Mouse (Mus musculus): ENCODE results near the gene Itpk1. TPM values are rescaled to one million over a fixed set of nuclear protein-coding genes. Genes with fewer than 3 reads are reported as not detected.

Itpk1 gene
- polyA plus RNA-seq, 1 experiment from 2014 or later: 5.8 TPM

DNA sequence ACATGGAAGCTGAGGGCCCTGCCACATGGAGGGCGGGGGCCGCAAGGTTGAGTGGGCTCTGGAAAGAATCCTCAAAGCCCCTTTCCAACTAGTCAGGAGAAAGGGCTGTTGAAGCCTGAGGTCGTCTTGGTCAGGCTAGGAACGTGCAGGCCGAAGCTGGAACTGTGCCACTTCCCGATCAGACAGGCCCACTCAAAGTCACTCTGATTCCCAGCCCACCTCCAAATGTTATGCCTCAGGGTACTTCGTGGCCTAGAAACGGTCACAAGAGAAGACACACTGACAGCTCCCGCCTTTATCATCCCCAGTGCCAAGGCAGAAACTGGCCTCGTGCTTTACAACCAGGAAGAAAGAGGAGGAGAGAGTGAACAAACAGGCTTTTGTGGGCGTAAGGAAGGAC, 122.3 kb downstream of the Itpk1 start:
- DNase-seq (ENCODE audit: low spot score) (no peak), ATAC-seq (replicated peaks; ENCODE audit: low FRiP score) (no peak)
- Histone ChIP-seq H3K27me3 (replicated peaks; ENCODE audit: control insufficient read depth, insufficient read depth, low read length) (no peaks in the 10 kb centered on the region), H3K36me3 (ENCODE audit: control insufficient read depth, insufficient read depth, low read length) (no peaks in the 10 kb centered on the region), H3K4me3 (ENCODE audit: low read depth, low read length) (no peak overlapping the region), H3K27ac (ENCODE audit: low read depth, low read length) (no peak overlapping the region), H3K4me1 (replicated peaks; ENCODE audit: control insufficient read depth, insufficient read depth, low read length) (no peaks in the 10 kb centered on the region), H3K9ac (ENCODE audit: low read depth, low read length) (no peak overlapping the region), H3K9me3 (ENCODE audit: control insufficient read depth, low read length) (no peaks in the 10 kb centered on the region), H3K4me2 (no peak overlapping the region)
- WGBS: 82% methylated on average over 11 of the region's 11 CpGs

DNA sequence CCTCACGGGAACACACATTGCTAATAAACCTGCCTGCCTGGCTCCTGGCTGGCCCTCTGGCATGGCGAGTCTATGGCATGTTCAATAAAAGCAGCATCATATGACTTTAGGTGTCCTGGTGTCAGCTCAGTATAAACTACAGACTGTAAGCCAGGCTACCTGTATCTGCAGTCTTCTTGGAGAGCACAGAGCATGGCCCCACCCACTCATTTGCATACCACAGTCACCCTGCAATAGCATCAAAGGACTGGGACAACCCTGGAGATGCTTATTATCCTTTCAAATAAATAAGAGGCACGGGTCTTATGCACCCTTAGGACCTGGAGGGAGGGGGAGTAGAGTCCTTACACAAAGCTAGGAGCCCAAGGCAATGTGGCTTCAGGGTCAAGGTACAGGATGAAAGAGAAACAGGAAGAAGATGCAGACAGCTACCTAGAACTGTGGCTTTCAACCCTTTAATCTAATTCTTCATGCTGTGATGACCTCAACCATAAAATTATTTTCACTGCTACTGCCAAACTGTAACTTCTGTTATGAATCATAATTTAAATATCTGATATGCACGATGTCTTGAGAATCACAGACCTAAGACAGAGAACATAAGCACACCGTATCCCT, 123.0 kb downstream of the Itpk1 start:
- no peak for ATAC-seq (replicated peaks; ENCODE audit: low FRiP score)
- H3K27me3 ChIP-seq (replicated peaks; ENCODE audit: control insufficient read depth, insufficient read depth, low read length): no peaks in the 10 kb centered on the region
- 74% methylated on average over 5 of the region's 5 CpGs for WGBS

DNA sequence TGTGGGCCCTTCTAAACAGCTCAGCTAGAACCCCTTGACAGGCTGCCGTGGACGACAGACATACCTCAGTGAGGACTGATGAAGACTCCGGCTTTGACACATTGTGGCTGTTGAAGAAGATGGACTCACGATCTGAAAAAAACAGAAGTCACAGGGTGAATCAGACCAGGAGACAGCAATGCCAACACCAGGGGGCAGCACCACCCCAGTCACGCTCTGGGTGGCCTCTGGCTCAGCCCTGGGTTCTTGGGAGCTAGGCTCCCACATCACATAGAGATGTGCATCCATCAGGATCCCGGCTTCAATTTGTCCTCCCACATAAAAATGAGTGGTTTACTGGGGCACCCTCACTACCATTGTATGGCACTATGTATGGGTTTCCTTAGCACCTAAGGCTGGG, 125.7 kb downstream of the Itpk1 start:
- ATAC-seq (replicated peaks; ENCODE audit: low FRiP score) (no peak; the same call in 1 of the 2 replicates), DNase-seq (ENCODE audit: low spot score) (peak; percentile 71)
- WGBS: 66% methylated on average over 6 of the region's 6 CpGs

More for the DNA sequence above, 123.0 kb downstream of the Itpk1 start:
- Histone ChIP-seq H3K4me3 (ENCODE audit: low read depth, low read length) (no peak overlapping the region), H3K27ac (ENCODE audit: low read depth, low read length) (no peak overlapping the region), H3K9me3 (ENCODE audit: control insufficient read depth, low read length) (no peaks in the 10 kb centered on the region), H3K4me1 (replicated peaks; ENCODE audit: control insufficient read depth, insufficient read depth, low read length) (no peaks in the 10 kb centered on the region), H3K9ac (ENCODE audit: low read depth, low read length) (no peak overlapping the region), H3K36me3 (ENCODE audit: control insufficient read depth, insufficient read depth, low read length) (no peaks in the 10 kb centered on the region), H3K4me2 (no peak overlapping the region)
- no peak for DNase-seq (ENCODE audit: low spot score)

DNA sequence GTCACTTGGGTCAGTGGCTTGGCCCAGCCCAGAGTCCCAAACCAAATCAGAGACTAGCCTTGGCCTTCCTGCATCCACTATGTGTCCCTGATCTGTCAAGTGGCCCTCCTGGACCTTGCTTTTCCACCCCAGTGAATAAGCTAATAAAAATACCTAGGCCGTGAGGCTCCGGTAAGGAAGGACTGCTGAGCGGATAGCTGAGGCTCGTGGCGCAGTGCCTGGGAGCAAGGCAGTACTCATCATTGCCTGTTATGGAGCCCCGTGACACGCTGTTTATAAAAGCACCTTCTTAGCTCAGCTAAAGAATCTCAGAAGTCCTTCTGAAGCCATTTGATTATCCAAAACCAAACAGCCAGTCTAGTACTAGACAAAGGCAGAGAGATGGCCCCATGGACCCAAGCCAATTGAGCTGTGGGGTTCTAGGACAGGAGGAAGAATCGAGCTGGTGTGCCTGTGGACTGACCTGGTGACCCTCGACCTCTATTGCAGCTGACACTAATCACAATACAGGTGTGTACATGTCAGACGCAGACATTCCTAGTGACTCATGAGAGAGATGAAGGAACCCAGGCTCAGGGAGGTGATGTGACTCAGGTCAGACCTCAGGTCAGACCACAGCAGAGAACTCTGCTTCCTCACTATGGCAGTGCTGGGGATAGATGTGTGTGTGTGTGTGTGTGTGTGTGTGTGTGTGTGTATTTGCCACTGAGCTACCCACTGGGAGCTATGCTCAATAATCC, 127.9 kb downstream of the Itpk1 start:
- WGBS: 86% methylated on average over 10 of the region's 10 CpGs
- Histone ChIP-seq H3K9ac (ENCODE audit: low read depth, low read length) (no peak overlapping the region), H3K4me1 (replicated peaks; ENCODE audit: control insufficient read depth, insufficient read depth, low read length) (no peaks in the 10 kb centered on the region), H3K27me3 (replicated peaks; ENCODE audit: control insufficient read depth, insufficient read depth, low read length) (no peaks in the 10 kb centered on the region), H3K27ac (ENCODE audit: low read depth, low read length) (no peak overlapping the region), H3K36me3 (ENCODE audit: control insufficient read depth, insufficient read depth, low read length) (no peaks in the 10 kb centered on the region), H3K9me3 (ENCODE audit: control insufficient read depth, low read length) (no peaks in the 10 kb centered on the region), H3K4me2 (no peak overlapping the region), H3K4me3 (ENCODE audit: low read depth, low read length) (no peak overlapping the region)
- DNase-seq (ENCODE audit: low spot score) (no peak), ATAC-seq (replicated peaks; ENCODE audit: low FRiP score) (no peak)

More for the DNA sequence above, 125.7 kb downstream of the Itpk1 start:
- H3K4me1 ChIP-seq (replicated peaks; ENCODE audit: control insufficient read depth, insufficient read depth, low read length): no peaks in the 10 kb centered on the region
- H3K9ac ChIP-seq (ENCODE audit: low read depth, low read length): no peak overlapping the region
- H3K9me3 ChIP-seq (ENCODE audit: control insufficient read depth, low read length): no peaks in the 10 kb centered on the region
- H3K36me3 ChIP-seq (ENCODE audit: control insufficient read depth, insufficient read depth, low read length): no peaks in the 10 kb centered on the region
- H3K4me3 ChIP-seq (ENCODE audit: low read depth, low read length): no peak overlapping the region
- no peak overlapping the region for H3K27ac ChIP-seq (ENCODE audit: low read depth, low read length)
- no peaks in the 10 kb centered on the region for H3K27me3 ChIP-seq (replicated peaks; ENCODE audit: control insufficient read depth, insufficient read depth, low read length)
- H3K4me2 ChIP-seq: no peak overlapping the region

DNA sequence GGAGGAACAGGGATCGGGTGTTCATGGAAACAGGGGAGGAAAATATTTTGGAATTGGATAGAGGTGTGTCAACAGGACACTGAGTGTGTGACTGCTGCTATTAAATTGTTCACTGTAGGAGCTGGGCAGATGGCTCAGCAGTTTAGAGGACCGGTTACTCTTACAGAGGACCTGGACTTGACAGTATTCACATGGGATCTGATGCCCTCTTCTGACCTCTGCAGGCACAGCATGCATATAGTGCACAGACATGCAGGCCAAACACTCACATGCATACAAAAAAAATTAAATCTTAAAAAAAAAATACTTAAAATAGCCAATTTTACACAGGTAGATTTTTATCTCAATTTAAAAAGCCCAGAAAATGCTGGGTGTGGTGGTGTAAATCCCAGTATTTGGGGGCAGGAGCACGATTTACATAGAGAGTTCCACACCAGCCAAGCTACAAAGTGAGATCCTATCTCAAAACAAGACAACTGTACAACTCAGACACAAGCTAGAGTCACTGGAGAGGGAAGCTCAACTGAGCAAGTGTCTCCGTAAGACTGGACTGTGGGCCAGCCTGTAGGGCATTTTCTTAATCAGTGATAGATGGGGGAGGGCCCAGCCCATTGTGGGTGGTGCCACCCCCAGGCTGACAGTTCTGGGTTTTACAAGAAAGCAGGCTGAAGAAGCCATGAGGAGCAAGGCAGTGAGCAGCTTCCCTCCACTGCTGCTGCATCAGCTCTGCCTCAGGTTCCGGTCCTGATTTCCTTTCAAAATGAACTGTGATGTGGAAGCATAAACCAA, 129.0 kb downstream of the Itpk1 start:
- no peak for DNase-seq (ENCODE audit: low spot score)
- Histone ChIP-seq H3K9ac (ENCODE audit: low read depth, low read length) (no peak overlapping the region), H3K9me3 (ENCODE audit: control insufficient read depth, low read length) (no peaks in the 10 kb centered on the region), H3K4me1 (replicated peaks; ENCODE audit: control insufficient read depth, insufficient read depth, low read length) (no peaks in the 10 kb centered on the region), H3K4me2 (no peak overlapping the region), H3K27ac (ENCODE audit: low read depth, low read length) (no peak overlapping the region), H3K36me3 (ENCODE audit: control insufficient read depth, insufficient read depth, low read length) (no peaks in the 10 kb centered on the region), H3K27me3 (replicated peaks; ENCODE audit: control insufficient read depth, insufficient read depth, low read length) (no peaks in the 10 kb centered on the region), H3K4me3 (ENCODE audit: low read depth, low read length) (no peak overlapping the region)
- ATAC-seq (replicated peaks; ENCODE audit: low FRiP score): no peak
- 83% methylated on average over 5 of the region's 5 CpGs for WGBS

DNA sequence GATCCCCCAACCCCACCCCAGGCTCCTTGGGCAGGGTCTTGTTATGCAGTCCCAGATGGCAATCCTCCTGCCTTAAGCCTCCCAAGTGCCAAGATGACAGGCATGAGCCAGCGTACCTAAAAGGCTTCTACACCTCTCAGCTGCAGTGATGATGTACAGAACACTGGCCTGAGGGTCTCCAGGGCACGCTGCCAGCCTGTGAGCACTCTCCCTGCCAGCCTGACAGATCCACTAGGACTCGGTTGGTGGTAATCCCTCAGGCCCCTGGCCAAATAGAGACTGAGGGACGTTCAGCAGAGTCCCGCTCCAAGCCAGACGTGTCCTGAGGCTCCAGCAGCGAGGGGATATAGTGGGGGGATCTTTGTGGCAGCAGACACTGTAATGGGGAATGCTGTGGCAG, 131.7 kb downstream of the Itpk1 start:
- no peak overlapping the region for H3K4me2 ChIP-seq
- H3K27me3 ChIP-seq (replicated peaks; ENCODE audit: control insufficient read depth, insufficient read depth, low read length): no peaks in the 10 kb centered on the region
- ATAC-seq (replicated peaks; ENCODE audit: low FRiP score): no peak

DNA sequence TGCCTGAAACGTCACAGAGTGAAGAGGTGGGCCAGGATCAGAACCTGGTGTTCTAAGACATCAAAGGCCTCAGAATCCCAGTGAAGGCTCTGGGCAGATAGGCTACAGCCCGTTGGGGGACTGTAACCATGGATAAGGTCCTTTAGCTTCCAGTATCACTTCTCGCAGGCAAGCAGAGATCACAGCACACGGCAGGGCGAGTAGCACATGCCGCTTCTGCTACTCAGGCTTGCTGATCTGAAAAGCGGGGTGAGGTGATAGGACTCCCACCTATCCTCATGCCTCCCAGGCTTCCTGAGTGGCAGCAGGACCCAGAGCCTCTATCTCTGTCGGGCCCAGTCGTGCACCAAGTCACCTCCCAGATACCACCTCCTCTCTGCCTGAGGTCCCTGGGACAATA, 133.1 kb downstream of the Itpk1 start:
- 65% methylated on average over 9 of the region's 9 CpGs for WGBS

More for the DNA sequence above, 131.7 kb downstream of the Itpk1 start:
- Histone ChIP-seq H3K36me3 (ENCODE audit: control insufficient read depth, insufficient read depth, low read length) (no peaks in the 10 kb centered on the region), H3K27ac (ENCODE audit: low read depth, low read length) (no peak overlapping the region), H3K9me3 (ENCODE audit: control insufficient read depth, low read length) (no peaks in the 10 kb centered on the region), H3K4me1 (replicated peaks; ENCODE audit: control insufficient read depth, insufficient read depth, low read length) (no peaks in the 10 kb centered on the region), H3K4me3 (ENCODE audit: low read depth, low read length) (no peak overlapping the region), H3K9ac (ENCODE audit: low read depth, low read length) (no peak overlapping the region)
- 87% methylated on average over 7 of the region's 7 CpGs for WGBS
- DNase-seq (ENCODE audit: low spot score): no peak

DNA sequence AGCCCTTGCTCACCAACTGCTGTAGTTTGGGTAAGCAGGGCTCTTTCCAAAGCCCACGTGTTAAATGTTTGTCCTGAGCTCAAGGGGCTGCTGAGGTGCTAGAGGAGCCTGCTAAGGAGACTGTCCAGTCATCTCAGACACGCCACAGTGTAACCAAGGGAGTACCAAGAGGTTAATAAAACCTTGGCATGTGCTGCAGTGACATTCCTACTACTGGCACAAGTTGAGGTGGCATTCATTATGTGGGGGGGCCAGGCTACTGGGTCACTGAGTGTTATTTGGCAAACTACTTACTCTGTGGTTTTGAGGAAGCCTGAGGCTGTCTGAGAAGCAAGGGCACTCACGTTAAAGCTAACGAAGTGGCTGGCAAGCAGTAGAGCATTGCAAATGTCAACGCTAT, 134.0 kb downstream of the Itpk1 start:
- Histone ChIP-seq H3K4me1 (replicated peaks; ENCODE audit: control insufficient read depth, insufficient read depth, low read length) (0 out of 2 replicates have a peak, but pooled peaks cover under 1% of the 10 kb centered on the region), H3K36me3 (ENCODE audit: control insufficient read depth, insufficient read depth, low read length) (no peaks in the 10 kb centered on the region), H3K9ac (ENCODE audit: low read depth, low read length) (no peak overlapping the region), H3K27me3 (replicated peaks; ENCODE audit: control insufficient read depth, insufficient read depth, low read length) (no peaks in the 10 kb centered on the region), H3K4me2 (no peak overlapping the region), H3K9me3 (ENCODE audit: control insufficient read depth, low read length) (no peaks in the 10 kb centered on the region), H3K4me3 (ENCODE audit: low read depth, low read length) (no peak overlapping the region), H3K27ac (ENCODE audit: low read depth, low read length) (no peak overlapping the region)
- WGBS: 79% methylated on average over 5 of the region's 5 CpGs
- ATAC-seq (replicated peaks; ENCODE audit: low FRiP score): no peak
- DNase-seq (ENCODE audit: low spot score): no peak

More for the DNA sequence above, 133.1 kb downstream of the Itpk1 start:
- Histone ChIP-seq H3K27me3 (replicated peaks; ENCODE audit: control insufficient read depth, insufficient read depth, low read length) (no peaks in the 10 kb centered on the region), H3K4me2 (no peak overlapping the region), H3K9ac (ENCODE audit: low read depth, low read length) (no peak overlapping the region), H3K4me1 (replicated peaks; ENCODE audit: control insufficient read depth, insufficient read depth, low read length) (no peaks in the 10 kb centered on the region), H3K9me3 (ENCODE audit: control insufficient read depth, low read length) (no peaks in the 10 kb centered on the region), H3K27ac (ENCODE audit: low read depth, low read length) (no peak overlapping the region), H3K36me3 (ENCODE audit: control insufficient read depth, insufficient read depth, low read length) (no peaks in the 10 kb centered on the region), H3K4me3 (ENCODE audit: low read depth, low read length) (no peak overlapping the region)
- ATAC-seq (replicated peaks; ENCODE audit: low FRiP score): peak; percentile 62
- no peak for DNase-seq (ENCODE audit: low spot score)

Measured in liver, embryonic 11.5 days (tissue).